Mouse (Mus musculus) heart, embryonic 14.5 days (tissue): ENCODE results near the gene Tnfrsf1b. TPM values are rescaled to one million over a fixed set of nuclear protein-coding genes. Genes with fewer than 3 reads are reported as not detected.
A peak's percentile ranks its signal among the peaks of the same experiment; 100 is the strongest.

Experiments
- ATAC-seq: fragments of 200-750 bp; cut with Nextera tagmentation; 2 replicates; pipeline ENCODE4 v1.8.0; 2017; ENCODE audit warnings: low read depth, moderate TSS enrichment; ENCODE audit not compliant: insufficient number of reproducible peaks, insufficient read depth, low FRiP score
- H3K27ac ChIP-seq, 2 experiments: fragments of 200-500 bp in 1 of 2; fragments of 300-500 bp in 1 of 2; sonication (generic) in 1 of 2; replicated peaks in 1 of 2; 2 replicates each; pipeline ENCODE4 v1.5.1; 2012 to 2014; ENCODE audit warnings: low read depth in 2 of 2, low read length in 2 of 2, control low read depth in 1 of 2, mild to moderate bottlenecking in 1 of 2, mixed read lengths in 1 of 2; ENCODE audit not compliant: control insufficient read depth in 1 of 2, insufficient read depth in 1 of 2
- H3K27me3 ChIP-seq: fragments of 300-500 bp; sonication (generic); 2 replicates; pipeline ENCODE4 v1.6.1; 2014; ENCODE audit warnings: mild to moderate bottlenecking, low read length, control low read depth; ENCODE audit not compliant: control insufficient read depth, insufficient read depth
- H3K36me3 ChIP-seq: fragments of 300-500 bp; sonication (generic); 2 replicates; pipeline ENCODE4 v1.6.1; 2014; ENCODE audit warnings: mild to moderate bottlenecking, control low read depth, low read length, mixed read lengths; ENCODE audit not compliant: control insufficient read depth, insufficient read depth
- H3K4me1 ChIP-seq, 2 experiments: fragments of 200-500 bp in 1 of 2; fragments of 300-500 bp in 1 of 2; sonication (generic) in 1 of 2; 2 replicates each; pipeline ENCODE4 v1.6.1; 2012 to 2014; ENCODE audit warnings: low read length in 2 of 2, control low read depth in 1 of 2, mixed read lengths in 1 of 2; ENCODE audit not compliant: control insufficient read depth in 2 of 2, insufficient read depth in 2 of 2
- H3K4me2 ChIP-seq: fragments of 300-500 bp; sonication (generic); 2 replicates; pipeline ENCODE4 v1.6.1; 2014; ENCODE audit warnings: mild to moderate bottlenecking, low read length
- H3K4me3 ChIP-seq, 2 experiments: fragments of 200-500 bp in 1 of 2; fragments of 300-500 bp in 1 of 2; sonication (generic) in 1 of 2; 2 replicates each; pipeline ENCODE4 v1.5.1; 2012 to 2014; ENCODE audit warnings: low read length in 2 of 2, mild to moderate bottlenecking in 2 of 2, control low read depth in 1 of 2, low read depth in 1 of 2, moderate library complexity in 1 of 2; ENCODE audit not compliant: control insufficient read depth in 1 of 2, insufficient read depth in 1 of 2
- H3K9ac ChIP-seq: fragments of 300-500 bp; sonication (generic); 2 replicates; pipeline ENCODE4 v1.6.1; 2014; ENCODE audit warnings: mild to moderate bottlenecking, low read length
- H3K9me3 ChIP-seq: fragments of 300-500 bp; sonication (generic); 2 replicates; pipeline ENCODE4 v1.6.1; 2016; ENCODE audit warnings: low read length, control low read depth; ENCODE audit not compliant: control insufficient read depth
- WGBS: fragments of 180-500 bp; shearing (Covaris S2); extraction: QIAGEN DNeasy Blood & Tissue Kit; methylation state at CpG from one replicate; pipeline ENCODE4 v1.1.7; 2014; 5-methylcytosine and 5-hydroxymethylcytosine counted together
- polyA plus RNA-seq: library from polyadenylated mRNA; unstranded; fragments of >200 nt; fragmentation: Nextera tagmentation; extraction: Ambion mirVana; gene quantifications from 2 replicates; pipeline ENCODE4 v1.2.1, GENCODE M21; 2014

Tnfrsf1b gene
- polyA plus RNA-seq, 1 experiment from 2014 or later: 3.4 TPM

GRCm38 (mm10) chr4:145195172-145195571, 51.5 kb downstream of the Tnfrsf1b start:
- Histone ChIP-seq H3K4me2 (peak overlapping the region; percentile 32), H3K36me3 (peaks cover 10% of the 10 kb centered on the region), H3K9me3 (no peaks in the 10 kb centered on the region), H3K27me3 (no peaks in the 10 kb centered on the region), H3K4me1 (peaks cover 9 to 20% of the 10 kb centered on the region in 2 experiments; a peak in 3 of 4 replicates), H3K9ac (no peak overlapping the region), H3K4me3 (peak overlapping the region in 1 of 2 experiments; percentile 95; a peak in 1 of 4 replicates), H3K27ac (no peak overlapping the region)
- no peak for ATAC-seq
- WGBS: 22% methylated on average over 5 of the region's 5 CpGs

GRCm38 (mm10) chr4:145194559-145195162, 52.0 kb downstream of the Tnfrsf1b start, which contains the start of gene Vps13d:
Gene Vps13d, minus strand, starts transcription at chr4:145195005.
- Histone ChIP-seq H3K4me1 (peaks cover 5 to 20% of the 10 kb centered on the region in 2 experiments; a peak in 3 of 4 replicates), H3K4me2 (peak within 1 kb of the TSS; percentile 77), H3K9me3 (no peaks in the 10 kb centered on the region), H3K9ac (peak within 1 kb of the TSS; percentile 94), H3K4me3 (peak within 1 kb of the TSS; percentile 54 to 95), H3K27ac (peak within 1 kb of the TSS; percentile 87 to 90), H3K36me3 (peaks cover 15% of the 10 kb centered on the region), H3K27me3 (no peaks in the 10 kb centered on the region)
- WGBS: under 1% methylated on average over 48 of the region's 53 CpGs
- peak; percentile 90 for ATAC-seq

GRCm38 (mm10) chr4:145193991-145194511, 52.6 kb downstream of the Tnfrsf1b start:
- peaks cover 2 to 16% of the 10 kb centered on the region in 2 experiments; a peak in 3 of 4 replicates for H3K4me1 ChIP-seq
- WGBS: under 1% methylated on average over 10 of the region's 10 CpGs
- peaks cover 21% of the 10 kb centered on the region for H3K36me3 ChIP-seq

GRCm38 (mm10) chr4:145193406-145193805, 53.3 kb downstream of the Tnfrsf1b start:
- Histone ChIP-seq H3K4me3 (peak overlapping the region; percentile 54 to 95; a peak in 3 of 4 replicates), H3K36me3 (peaks cover 27% of the 10 kb centered on the region), H3K9me3 (no peaks in the 10 kb centered on the region), H3K4me2 (peak overlapping the region; percentile 77), H3K27ac (peak overlapping the region; percentile 87 to 90; a peak in 3 of 4 replicates), H3K9ac (peak overlapping the region; percentile 94), H3K27me3 (no peaks in the 10 kb centered on the region), H3K4me1 (peaks cover 2 to 16% of the 10 kb centered on the region in 2 experiments; a peak in 3 of 4 replicates)
- ATAC-seq: no peak
- WGBS: 42% methylated on average over 3 of the region's 3 CpGs

More at GRCm38 (mm10) chr4:145193991-145194511, 52.6 kb downstream of the Tnfrsf1b start:
- Histone ChIP-seq H3K4me2 (peak overlapping the region; percentile 77), H3K27ac (peak overlapping the region; percentile 87 to 90), H3K9me3 (no peaks in the 10 kb centered on the region), H3K9ac (peak overlapping the region; percentile 94), H3K4me3 (peak overlapping the region; percentile 54 to 95), H3K27me3 (no peaks in the 10 kb centered on the region)
- peak; percentile 46 for ATAC-seq

DNA sequence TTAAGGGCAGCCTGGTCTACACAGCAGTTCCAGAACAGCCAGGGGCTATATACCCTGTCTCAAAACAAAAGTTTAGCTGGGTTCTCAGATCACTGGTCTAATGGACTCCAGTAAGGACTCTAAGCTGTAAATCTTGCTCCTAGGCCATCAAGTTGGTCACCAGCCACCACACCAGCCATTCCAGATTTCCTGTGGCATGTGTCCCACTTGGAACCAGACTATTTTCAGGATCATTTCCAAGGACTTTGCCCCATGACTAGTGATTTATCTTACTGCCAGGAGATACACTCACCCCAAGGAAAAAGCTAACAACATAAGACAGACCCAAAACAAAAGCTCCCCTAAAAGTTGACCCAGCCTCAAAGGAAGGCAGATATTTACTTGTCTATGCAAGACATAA, 54.0 kb downstream of the Tnfrsf1b start:
- ATAC-seq: no peak
- no peak overlapping the region for H3K27ac ChIP-seq
- H3K4me2 ChIP-seq: peak overlapping the region; percentile 77; the same call in 1 of the 2 replicates
- H3K36me3 ChIP-seq: peaks cover 35% of the 10 kb centered on the region
- no peak overlapping the region for H3K4me3 ChIP-seq
- H3K27me3 ChIP-seq: no peaks in the 10 kb centered on the region
- peaks cover 2 to 16% of the 10 kb centered on the region in 2 experiments; a peak in 3 of 4 replicates for H3K4me1 ChIP-seq
- no peaks in the 10 kb centered on the region for H3K9me3 ChIP-seq
- no peak overlapping the region; the same call in 1 of the 2 replicates for H3K9ac ChIP-seq

GRCm38 (mm10) chr4:145188561-145188960, 58.1 kb downstream of the Tnfrsf1b start:
- no peak overlapping the region for H3K9ac ChIP-seq
- H3K4me2 ChIP-seq: no peak overlapping the region
- H3K9me3 ChIP-seq: no peaks in the 10 kb centered on the region
- no peaks in the 10 kb centered on the region for H3K27me3 ChIP-seq
- no peak overlapping the region for H3K4me3 ChIP-seq
- H3K4me1 ChIP-seq: peaks cover 2 to 24% of the 10 kb centered on the region in 2 experiments; a peak in 2 of 4 replicates
- no peak for ATAC-seq
- H3K36me3 ChIP-seq: peaks cover 61% of the 10 kb centered on the region
- no peak overlapping the region for H3K27ac ChIP-seq

GRCm38 (mm10) chr4:145187619-145188018, 59.1 kb downstream of the Tnfrsf1b start:
- H3K9me3 ChIP-seq: no peaks in the 10 kb centered on the region
- ATAC-seq: no peak
- H3K27me3 ChIP-seq: no peaks in the 10 kb centered on the region
- 77% methylated on average over 2 of the region's 2 CpGs for WGBS
- no peak overlapping the region for H3K4me2 ChIP-seq
- peaks cover under 1 to 15% of the 10 kb centered on the region in 2 experiments; a peak in 2 of 4 replicates for H3K4me1 ChIP-seq
- no peak overlapping the region for H3K4me3 ChIP-seq
- peaks cover 69% of the 10 kb centered on the region for H3K36me3 ChIP-seq
- no peak overlapping the region for H3K27ac ChIP-seq
- H3K9ac ChIP-seq: no peak overlapping the region
